Mouse (Mus musculus) olfactory bulb, adult 2 months (tissue): ENCODE data around the gene Pla2g4e. TPM values are rescaled to one million over a fixed set of nuclear protein-coding genes. Genes with fewer than 3 reads are reported as not detected.
A peak's percentile ranks its signal among the peaks of the same experiment; 100 is the strongest.

ENCODE experiments used
- H3K27ac ChIP-seq: fragments of 200-500 bp; 2 replicates; pipeline ENCODE4 v1.5.1; 2012; ENCODE audit warnings: low read depth, low read length; ENCODE audit not compliant: insufficient read depth
- H3K4me1 ChIP-seq: fragments of 200-500 bp; 2 replicates; pipeline ENCODE4 v1.6.1; 2012; ENCODE audit warnings: low read length; ENCODE audit not compliant: control insufficient read depth, insufficient read depth
- H3K4me3 ChIP-seq: fragments of 200-500 bp; 2 replicates; pipeline ENCODE4 v1.5.1; 2012; ENCODE audit warnings: mild to moderate bottlenecking, low read depth, low read length, moderate library complexity; ENCODE audit not compliant: insufficient read depth
- CTCF ChIP-seq: fragments of 200-500 bp; IDR thresholded peaks from 2 replicates; pipeline ENCODE4 v1.5.1; 2012; ENCODE audit warnings: low read depth, mild to moderate bottlenecking, low read length, moderate library complexity; ENCODE audit not compliant: insufficient read depth
- POLR2A ChIP-seq: fragments of 200-500 bp; IDR thresholded peaks from 2 replicates; pipeline ENCODE4 v1.6.1; 2012; ENCODE audit warnings: mild to moderate bottlenecking, low read depth, low read length, moderate library complexity; ENCODE audit not compliant: insufficient read depth
- WGBS: fragments of 180-500 bp; shearing (Covaris S2); methylation state at CpG from one replicate; pipeline ENCODE4 v1.1.7; 2018; 5-methylcytosine and 5-hydroxymethylcytosine counted together
- polyA plus RNA-seq: library from polyadenylated mRNA; stranded (reverse); fragments of >200 nt; gene quantifications from 2 replicates; pipeline ENCODE4 v1.2.4, GENCODE M21; 2012; ENCODE audit warnings: low replicate concordance; ENCODE audit not compliant: missing spikeins, insufficient read depth, insufficient read length

Pla2g4e gene
- polyA plus RNA-seq, 1 experiment = not detected

DNA sequence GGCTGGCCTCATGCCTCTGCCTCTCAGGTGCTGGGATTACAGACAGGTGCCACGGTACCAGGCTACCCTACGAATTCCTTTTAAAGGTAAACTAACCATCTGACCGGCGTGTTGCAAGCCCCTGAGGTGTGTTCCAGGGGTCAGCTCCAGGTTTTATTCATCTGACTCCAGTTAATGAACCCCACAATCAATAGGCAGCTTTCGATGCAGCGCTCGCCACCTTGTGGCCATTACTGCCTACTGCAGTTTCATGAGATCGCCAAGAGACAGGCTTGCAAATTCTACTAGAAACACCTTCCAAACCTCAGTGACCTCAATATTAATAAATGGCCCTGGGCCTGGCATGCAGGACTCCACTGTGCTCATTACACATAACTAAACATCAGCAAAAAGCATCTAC lies 34.8 kb upstream of the Pla2g4e start:
- 11% methylated on average over 8 of the region's 8 CpGs for WGBS
- H3K27ac ChIP-seq = no peak overlapping the region

DNA sequence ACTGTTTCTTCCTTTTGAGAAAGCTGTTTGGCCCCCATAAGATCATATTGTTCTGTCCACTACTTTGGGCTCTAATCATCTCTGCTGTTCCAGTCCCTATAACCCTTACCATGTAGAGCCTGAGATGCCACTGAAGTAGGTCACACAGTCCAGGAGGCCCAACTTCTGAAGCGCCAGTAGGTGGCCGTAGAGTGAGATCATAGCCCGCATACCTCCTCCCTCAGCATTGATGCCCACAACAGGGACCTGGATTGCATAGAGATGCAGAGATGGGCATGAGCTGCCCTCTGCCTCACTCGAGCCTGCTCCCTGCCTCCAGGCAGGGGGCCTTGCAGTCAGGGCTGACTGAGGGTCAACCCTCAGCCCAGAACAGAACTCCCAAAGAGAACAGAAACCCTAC lies 31.8 kb upstream of the Pla2g4e start:
- 84% methylated on average over 4 of the region's 4 CpGs for WGBS
- no peak for TF ChIP-seq POLR2A
- TF ChIP-seq CTCF = no peak
- no peak overlapping the region for H3K27ac ChIP-seq
- no peaks in the 10 kb centered on the region for H3K4me1 ChIP-seq
- no peak overlapping the region for H3K4me3 ChIP-seq

More for the DNA sequence above, 34.8 kb upstream of the Pla2g4e start:
- no peak overlapping the region for H3K4me3 ChIP-seq
- TF ChIP-seq POLR2A (no peak), CTCF (peak; percentile 61; the same call in 1 of the 2 replicates)
- no peaks in the 10 kb centered on the region for H3K4me1 ChIP-seq

DNA sequence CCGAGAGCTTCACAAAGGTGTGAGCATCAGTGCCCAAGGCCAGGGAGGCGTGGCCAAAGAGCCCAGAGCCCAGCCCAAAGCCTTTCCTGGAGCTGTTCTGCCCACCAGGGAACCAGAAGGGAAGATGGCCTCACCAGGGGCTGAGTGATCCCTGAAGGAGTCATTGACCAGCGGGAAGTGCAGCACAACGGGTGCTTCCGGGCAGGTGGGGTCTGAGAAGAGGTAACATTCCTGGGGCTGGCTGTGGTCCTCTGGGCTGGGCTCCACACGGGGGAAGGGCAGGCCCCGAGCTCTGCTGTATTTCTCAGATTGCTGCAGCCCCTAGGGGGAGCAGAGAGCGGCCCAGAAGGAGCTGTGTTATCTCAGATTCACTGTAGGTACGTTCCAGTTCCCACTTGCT lies 23.5 kb upstream of the Pla2g4e start:
- TF ChIP-seq CTCF (0 out of 2 replicates have a peak, but pooled peaks have one; percentile 3), POLR2A (no peak)
- Histone ChIP-seq H3K27ac (no peak overlapping the region), H3K4me3 (no peak overlapping the region), H3K4me1 (no peaks in the 10 kb centered on the region)
- WGBS = 8% methylated on average over 9 of the region's 9 CpGs

DNA sequence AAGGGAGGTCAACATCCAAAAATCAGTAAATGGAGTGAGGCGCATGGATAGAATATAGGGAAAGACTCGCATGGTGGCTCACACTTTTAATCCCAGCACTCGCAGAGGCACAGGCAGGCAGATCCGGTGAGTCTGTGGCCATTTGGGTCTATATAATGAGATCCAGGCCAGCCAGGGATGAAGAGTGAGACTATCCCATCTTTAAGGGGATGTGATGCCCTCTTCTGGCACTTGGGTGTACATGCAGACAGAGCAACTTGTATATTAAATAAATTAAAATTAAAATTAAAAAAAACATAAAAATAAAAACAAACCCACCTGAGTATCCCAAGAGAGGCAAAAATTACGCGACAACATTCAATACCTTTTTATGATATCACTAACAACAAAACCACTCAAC lies 20.4 kb upstream of the Pla2g4e start:
- no peaks in the 10 kb centered on the region for H3K4me1 ChIP-seq
- no peak overlapping the region for H3K4me3 ChIP-seq
- WGBS = 76% methylated on average over 6 of the region's 6 CpGs
- no peak overlapping the region for H3K27ac ChIP-seq
- no peak for TF ChIP-seq POLR2A
- no peak for TF ChIP-seq CTCF

DNA sequence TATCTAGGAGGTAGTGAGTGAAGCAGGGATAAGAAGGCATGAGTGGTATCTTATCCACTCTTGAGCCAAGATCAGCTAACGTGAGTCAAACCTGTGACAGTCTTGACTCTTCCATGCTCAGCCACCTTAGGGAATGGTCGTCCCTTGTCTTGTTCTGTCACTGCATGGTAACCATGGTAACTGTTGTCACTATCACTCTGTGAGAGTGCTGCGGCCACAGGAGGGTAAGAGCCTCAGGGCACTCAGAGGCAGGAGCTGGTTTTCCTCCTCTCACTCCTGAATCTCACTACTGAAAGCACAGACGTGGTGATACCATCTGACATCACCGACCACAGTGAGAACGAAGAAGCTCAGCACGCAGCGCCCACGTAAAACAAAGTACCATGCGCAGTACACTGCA lies 19.7 kb upstream of the Pla2g4e start:
- H3K4me3 ChIP-seq = no peak overlapping the region
- no peak for TF ChIP-seq CTCF
- no peak for TF ChIP-seq POLR2A
- no peaks in the 10 kb centered on the region for H3K4me1 ChIP-seq
- 70% methylated on average over 10 of the region's 10 CpGs for WGBS
- no peak overlapping the region for H3K27ac ChIP-seq

DNA sequence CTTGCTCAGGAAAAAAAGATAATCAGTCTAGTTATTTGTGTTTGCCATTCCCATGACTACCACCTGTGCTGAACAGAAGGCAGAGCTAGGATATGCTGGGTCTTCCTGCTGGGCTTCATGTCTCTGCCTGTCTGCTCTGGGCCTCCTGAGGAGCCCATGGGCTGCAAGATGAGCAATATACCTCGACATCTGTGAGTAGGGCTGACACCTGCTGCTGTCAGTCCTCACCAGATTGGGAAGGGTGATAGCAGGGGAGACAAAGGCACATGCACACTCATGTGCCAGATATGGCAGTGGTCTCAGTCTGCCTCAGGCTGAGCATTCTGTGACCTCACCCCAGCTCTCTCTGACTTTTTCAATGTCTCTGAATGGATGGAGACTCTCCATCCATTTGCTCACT lies 17.7 kb upstream of the Pla2g4e start:
- H3K4me3 ChIP-seq = no peak overlapping the region
- whole genome bisulfite sequencing = 50% methylated on average over 1 of the region's 1 CpGs
- no peak overlapping the region for H3K27ac ChIP-seq
- H3K4me1 ChIP-seq = no peaks in the 10 kb centered on the region
- TF ChIP-seq POLR2A (no peak), CTCF (no peak)

DNA sequence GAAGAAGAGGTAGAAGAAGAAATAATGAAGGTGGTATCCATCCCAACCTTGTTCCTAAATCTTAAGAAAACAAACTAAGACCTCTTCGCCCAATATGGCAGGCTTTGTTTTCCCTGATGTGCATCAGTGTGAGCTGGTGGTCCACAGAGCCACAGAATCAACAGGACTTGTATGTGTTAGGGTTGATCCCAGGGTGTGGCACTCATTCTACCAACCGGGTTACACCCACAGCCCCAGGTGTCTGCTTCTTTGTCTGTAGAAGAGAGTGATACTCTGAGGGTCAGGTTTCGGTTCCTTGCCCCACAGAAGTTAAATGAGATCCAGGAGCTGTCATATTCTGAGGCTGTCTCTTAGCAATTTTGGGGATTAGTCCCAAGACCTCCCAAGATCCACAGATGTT lies 16.2 kb upstream of the Pla2g4e start:
- Histone ChIP-seq H3K4me3 (no peak overlapping the region), H3K4me1 (no peaks in the 10 kb centered on the region), H3K27ac (no peak overlapping the region)
- TF ChIP-seq POLR2A (no peak), CTCF (no peak)
- 80% methylated on average over 3 of the region's 3 CpGs for WGBS

DNA sequence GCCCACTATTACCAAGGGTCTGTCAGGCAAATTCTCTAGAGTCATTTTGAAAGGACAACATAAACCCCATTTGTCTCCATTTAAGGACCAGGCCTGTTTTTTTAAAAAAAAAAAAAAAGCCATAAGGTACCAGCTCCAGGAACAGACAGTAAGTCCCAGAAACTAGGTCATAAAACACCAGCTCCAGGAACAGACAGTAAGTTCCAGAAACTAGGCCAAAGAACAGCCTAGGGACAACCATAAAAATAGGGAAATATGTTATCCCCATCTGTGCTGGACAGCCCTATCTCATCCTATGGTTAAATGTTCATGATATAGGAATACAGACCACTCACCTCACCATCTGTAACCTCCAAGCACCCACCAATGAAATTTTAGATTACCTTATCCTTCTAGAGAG lies 11.1 kb upstream of the Pla2g4e start:
- Histone ChIP-seq H3K4me1 (no peaks in the 10 kb centered on the region), H3K27ac (no peak overlapping the region)

DNA sequence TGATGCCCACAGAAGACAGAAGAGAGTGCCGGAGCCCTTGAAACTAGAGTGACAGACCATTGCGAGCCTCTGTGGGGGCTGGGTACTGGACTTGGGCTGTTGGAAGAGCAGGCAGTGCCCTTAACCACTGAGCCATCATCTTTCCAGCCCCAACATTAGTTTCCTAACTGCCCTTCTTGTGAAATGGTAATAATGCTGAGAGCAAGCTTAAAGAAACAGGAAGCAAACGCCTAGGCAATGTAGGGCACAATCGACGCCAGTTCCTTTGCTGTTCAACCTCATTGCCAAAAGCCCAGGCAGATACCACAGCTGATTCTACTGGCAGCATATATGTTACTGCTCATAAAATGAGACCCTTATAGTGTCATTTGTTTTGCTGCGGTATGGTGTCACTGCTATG lies 7.5 kb upstream of the Pla2g4e start:
- Histone ChIP-seq H3K4me3 (no peak overlapping the region), H3K27ac (no peak overlapping the region), H3K4me1 (no peaks in the 10 kb centered on the region)
- TF ChIP-seq POLR2A = no peak
- TF ChIP-seq CTCF = no peak
- WGBS = 95% methylated on average over 6 of the region's 6 CpGs

More for the DNA sequence above, 11.1 kb upstream of the Pla2g4e start:
- no peak overlapping the region for H3K4me3 ChIP-seq
- TF ChIP-seq CTCF = no peak
- no peak for TF ChIP-seq POLR2A

DNA sequence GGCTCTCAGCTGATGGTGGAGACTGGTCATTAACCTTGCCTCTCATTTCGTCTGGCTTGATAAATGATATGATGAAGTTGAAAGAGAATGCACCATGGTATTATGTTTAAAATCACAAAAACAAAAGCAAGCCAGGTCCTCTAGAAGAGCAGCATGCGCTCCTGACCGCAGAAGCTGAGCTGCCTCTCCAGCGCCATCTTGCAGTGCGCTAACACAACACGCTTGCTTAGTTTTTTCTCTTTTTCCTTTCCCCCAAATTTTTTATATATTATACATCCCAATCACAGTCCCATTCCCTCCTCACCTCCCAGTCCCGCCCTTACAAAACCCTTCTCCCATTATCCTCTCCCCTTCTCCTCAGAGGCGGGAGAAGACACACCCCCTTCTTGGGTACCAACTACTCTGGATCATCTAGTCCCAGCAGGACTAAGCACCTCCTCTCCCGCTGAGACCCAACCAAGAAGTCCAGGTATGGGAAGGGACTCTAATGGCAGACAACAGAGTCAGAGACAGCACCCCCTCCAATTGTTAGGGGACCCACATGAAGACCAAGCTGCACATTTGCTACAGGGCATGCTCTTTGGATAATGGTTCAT lies 384 bp upstream of the Pla2g4e start:
- H3K4me3 ChIP-seq = peak overlapping the region; percentile 46
- peak overlapping the region; percentile 55 for H3K27ac ChIP-seq
- 4% methylated on average over 9 of the region's 9 CpGs for WGBS
- H3K4me1 ChIP-seq = peaks cover 8% of the 10 kb centered on the region
- no peak for TF ChIP-seq POLR2A
- TF ChIP-seq CTCF = peak; percentile 23; the same call in 1 of the 2 replicates
